Mouse (Mus musculus): ENCODE measurements at regions not wholly inside any gene's neighbourhood (a gene's known extent, or its start where the extent isn't known, plus 50 kb on each side); places are given as distances from the start of the nearest gene placed in this dataset.
"Not testable (repeated sequence)": the region's sequence is repeated elsewhere in the genome, so short reads cannot be mapped to it uniquely, and the experiment has no call there.

GRCm38 (mm10) chr14:101067082-101067481 lies 133.0 kb downstream of the Prr30 start:
- no peak for DNase-seq (ENCODE audit: low spot score in 2 of 2)
- intact Hi-C loops (cut with DNase I), result no loop called here

- DNase-seq (ENCODE audit: low spot score in 2 of 2), result no peak
- intact Hi-C loops (cut with DNase I), result no loop called here
These were observed 143.3 kb downstream of the Prr30 start for GRCm38 (mm10) chr14:101056874-101057273.

GRCm38 (mm10) chr14:101055915-101056314 lies 144.2 kb downstream of the Prr30 start:
- no peak for DNase-seq (ENCODE audit: low spot score in 2 of 2)
- intact Hi-C loops (cut with DNase I), result no loop called here

GRCm38 (mm10) chr14:101054786-101055185 lies 145.3 kb downstream of the Prr30 start:
- DNase-seq (ENCODE audit: low spot score in 2 of 2), result no peak
- intact Hi-C loops (cut with DNase I), result no loop called here

- DNase-seq (ENCODE audit: low spot score in 2 of 2), result no peak
- intact Hi-C loops (cut with DNase I), result no loop called here
These were observed 147.4 kb downstream of the Prr30 start for GRCm38 (mm10) chr14:101052760-101053159.

- intact Hi-C loops (cut with DNase I), result no loop called here
- no peak for DNase-seq (ENCODE audit: low spot score in 2 of 2)
These were observed 149.9 kb downstream of the Prr30 start for GRCm38 (mm10) chr14:101050212-101050611.

- DNase-seq (ENCODE audit: low spot score in 2 of 2), result no peak
- intact Hi-C loops (cut with DNase I), result no loop called here
These were observed 150.4 kb downstream of the Prr30 start for GRCm38 (mm10) chr14:101049664-101050203.

- intact Hi-C loops (cut with DNase I), result no loop called here
- no peak for DNase-seq (ENCODE audit: low spot score in 2 of 2)
These were observed 156.6 kb downstream of the Prr30 start for GRCm38 (mm10) chr14:101043494-101043893.

GRCm38 (mm10) chr14:101001070-101001469 lies 199.1 kb downstream of the Prr30 start:
- DNase-seq (ENCODE audit: low spot score in 2 of 2), result no peak
- intact Hi-C loops (cut with DNase I), result no loop called here

GRCm38 (mm10) chr14:100980754-100981153 lies 219.4 kb downstream of the Prr30 start:
- intact Hi-C loops (cut with DNase I), result no loop called here
- DNase-seq (ENCODE audit: low spot score in 2 of 2), result no peak

GRCm38 (mm10) chr14:100978515-100978914 lies 221.6 kb downstream of the Prr30 start:
- intact Hi-C loops (cut with DNase I), result no loop called here
- no peak for DNase-seq (ENCODE audit: low spot score in 2 of 2)

- intact Hi-C loops (cut with DNase I), result no loop called here
These were observed 229.2 kb downstream of the Prr30 start for GRCm38 (mm10) chr14:100970970-100971369.

GRCm38 (mm10) chr14:100960198-100960597 lies 239.9 kb downstream of the Prr30 start:
- intact Hi-C loops (cut with DNase I), result no loop called here
- DNase-seq (ENCODE audit: low spot score in 2 of 2), result no peak

More at GRCm38 (mm10) chr14:100970970-100971369, 229.2 kb downstream of the Prr30 start:
- peak in 1 of 2 experiments; percentile 4 for DNase-seq (ENCODE audit: low spot score in 2 of 2)

- intact Hi-C loops (cut with DNase I), result no loop called here
- DNase-seq (ENCODE audit: low spot score in 2 of 2), result no peak
These were observed 244.2 kb downstream of the Prr30 start for GRCm38 (mm10) chr14:100955806-100956436.

GRCm38 (mm10) chr14:100950681-100951119 lies 249.4 kb downstream of the Prr30 start:
- no peak for DNase-seq (ENCODE audit: low spot score in 2 of 2)
- intact Hi-C loops (cut with DNase I), result no loop called here

- intact Hi-C loops (cut with DNase I), result not testable (repeated sequence)
These were observed 252.5 kb downstream of the Prr30 start for GRCm38 (mm10) chr14:100947625-100948024.

GRCm38 (mm10) chr14:100937358-100937887 lies 262.7 kb downstream of the Prr30 start:
- intact Hi-C loops (cut with DNase I), result no loop called here
- no peak for DNase-seq (ENCODE audit: low spot score in 2 of 2)

More at GRCm38 (mm10) chr14:100947625-100948024, 252.5 kb downstream of the Prr30 start:
- not testable (repeated sequence) for DNase-seq (ENCODE audit: low spot score in 2 of 2)

- DNase-seq (ENCODE audit: low spot score in 2 of 2), result no peak
- intact Hi-C loops (cut with DNase I), result no loop called here
These were observed 265.6 kb downstream of the Prr30 start for GRCm38 (mm10) chr14:100934554-100934953.

GRCm38 (mm10) chr14:100924880-100925279 lies 275.2 kb downstream of the Prr30 start:
- intact Hi-C loops (cut with DNase I), result no loop called here
- DNase-seq (ENCODE audit: low spot score in 2 of 2), result no peak

GRCm38 (mm10) chr14:100900221-100900620 lies 299.9 kb downstream of the Prr30 start:
- DNase-seq (ENCODE audit: low spot score in 2 of 2), result no peak

GRCm38 (mm10) chr14:100899074-100899473 lies 301.1 kb downstream of the Prr30 start:
- intact Hi-C loops (cut with DNase I), result no loop called here
- no peak for DNase-seq (ENCODE audit: low spot score in 2 of 2)

More at GRCm38 (mm10) chr14:100900221-100900620, 299.9 kb downstream of the Prr30 start:
- intact Hi-C loops (cut with DNase I), result no loop called here
